Mouse (Mus musculus) stomach, postnatal 0 days (tissue): ENCODE results near the gene Card19.

Experiments used
- CTCF ChIP-seq: IDR thresholded peaks from 2 replicates; pipeline ENCODE4 v1.5.1; 2016; ENCODE audit warnings: antibody characterized with exemption, low read depth, mild to moderate bottlenecking, moderate library complexity
- EP300 ChIP-seq: optimal IDR thresholded peaks from 2 replicates; pipeline ENCODE3; 2016; ENCODE audit warnings: antibody characterized with exemption

DNA sequence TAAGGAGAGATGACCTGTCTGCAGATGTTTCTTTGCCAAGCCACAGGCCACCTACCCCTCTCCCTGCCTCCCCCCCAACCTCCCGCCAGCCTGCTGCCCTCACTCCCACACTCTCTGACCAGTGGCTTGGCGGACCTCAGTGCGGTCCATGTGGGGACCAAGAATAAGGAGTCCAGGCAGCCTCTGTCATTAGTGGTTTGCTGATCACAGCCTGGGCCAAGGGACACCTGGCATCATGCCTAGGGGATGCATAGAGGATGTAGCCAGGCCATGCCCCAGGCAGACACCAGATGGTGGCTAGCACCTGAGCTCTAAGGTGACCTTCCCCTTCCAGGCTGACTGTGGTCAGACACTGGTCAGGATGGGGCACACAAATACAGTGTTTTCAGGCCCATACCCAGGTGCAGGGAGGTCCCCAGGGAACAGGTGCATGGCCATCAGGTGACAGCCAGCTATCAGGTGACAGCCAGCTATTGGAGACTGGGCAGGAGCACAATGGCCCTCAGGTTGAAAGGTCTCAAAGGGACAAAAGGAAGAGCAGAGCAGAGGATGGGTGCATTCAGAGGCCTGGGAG is 34.3 kb downstream of the Card19 start:
- TF ChIP-seq CTCF (no peak), EP300 (no peak)
